Mouse (Mus musculus) forebrain, embryonic 15.5 days (tissue): Measurements from ENCODE around the gene Lurap1. TPM values are rescaled to one million over a fixed set of nuclear protein-coding genes. Genes with fewer than 3 reads are reported as not detected.
A peak's percentile ranks its signal among the peaks of the same experiment; 100 is the strongest.

Experiments
- ATAC-seq: fragments of 200-750 bp; cut with Nextera tagmentation; replicated peaks from 2 replicates; pipeline ENCODE4 v1.8.0; 2017; ENCODE audit warnings: mild to moderate bottlenecking, moderate TSS enrichment, moderate library complexity
- H3K27ac ChIP-seq: fragments of 300-500 bp; sonication (generic); replicated peaks from 2 replicates; pipeline ENCODE4 v1.5.1; 2015; ENCODE audit warnings: mild to moderate bottlenecking, inconsistent platforms
- H3K27me3 ChIP-seq: fragments of 300-500 bp; sonication (generic); 2 replicates; pipeline ENCODE4 v1.6.1; 2015; ENCODE audit warnings: inconsistent platforms
- H3K36me3 ChIP-seq: fragments of 300-500 bp; sonication (generic); 2 replicates; pipeline ENCODE4 v1.6.1; 2015; ENCODE audit warnings: mild to moderate bottlenecking, inconsistent platforms
- H3K4me1 ChIP-seq: fragments of 300-500 bp; sonication (generic); 2 replicates; pipeline ENCODE4 v1.6.1; 2015; ENCODE audit warnings: inconsistent platforms
- H3K4me2 ChIP-seq: fragments of 300-500 bp; sonication (generic); replicated peaks from 2 replicates; pipeline ENCODE4 v1.6.1; 2015; ENCODE audit warnings: mild to moderate bottlenecking, inconsistent platforms
- H3K4me3 ChIP-seq: fragments of 300-500 bp; sonication (generic); 2 replicates; pipeline ENCODE4 v1.5.1; 2015; ENCODE audit warnings: mild to moderate bottlenecking, inconsistent platforms
- H3K9ac ChIP-seq: fragments of 300-500 bp; sonication (generic); replicated peaks from 2 replicates; pipeline ENCODE4 v1.6.1; 2015; ENCODE audit warnings: mild to moderate bottlenecking, inconsistent platforms
- H3K9me3 ChIP-seq: fragments of 300-500 bp; sonication (generic); 2 replicates; pipeline ENCODE4 v1.6.1; 2016; ENCODE audit warnings: inconsistent platforms
- WGBS: fragments of 180-500 bp; shearing (Covaris S2); methylation state at CpG from one replicate; pipeline ENCODE4 v1.1.7; 2015; ENCODE audit warnings: mixed read lengths; 5-methylcytosine and 5-hydroxymethylcytosine counted together
- polyA plus RNA-seq: library from polyadenylated mRNA; unstranded; fragments of >200 nt; fragmentation: Nextera tagmentation; extraction: Ambion mirVana; gene quantifications from 2 replicates; pipeline ENCODE4 v1.2.1, GENCODE M21; 2015

Gene Lurap1
- polyA plus RNA-seq: 2.4 TPM in 2 replicates

GRCm38 (mm10) chr4:116151238-116151637 lies at the start of gene Lurap1:
Gene Lurap1, minus strand, starts transcription at chr4:116151338.
- 74% methylated on average over 6 of the region's 6 CpGs for WGBS
- H3K4me3 ChIP-seq: peak within 1 kb of the TSS; percentile 78
- H3K4me1 ChIP-seq: peaks cover 15% of the 10 kb centered on the region
- no peak for ATAC-seq
- peaks cover 42% of the 10 kb centered on the region for H3K36me3 ChIP-seq
- peak within 1 kb of the TSS; percentile 85 for H3K27ac ChIP-seq
- no peaks in the 10 kb centered on the region for H3K9me3 ChIP-seq
- H3K27me3 ChIP-seq: no peaks in the 10 kb centered on the region
- H3K9ac ChIP-seq: peak within 1 kb of the TSS; percentile 93
- H3K4me2 ChIP-seq: peak within 1 kb of the TSS; percentile 55

GRCm38 (mm10) chr4:116198422-116198821 lies 47.3 kb upstream of the Lurap1 start:
- Histone ChIP-seq H3K4me3 (no peak overlapping the region), H3K4me2 (no peak overlapping the region), H3K27me3 (no peaks in the 10 kb centered on the region), H3K4me1 (no peaks in the 10 kb centered on the region), H3K9me3 (no peaks in the 10 kb centered on the region), H3K9ac (no peak overlapping the region), H3K36me3 (no peaks in the 10 kb centered on the region), H3K27ac (no peak overlapping the region)
- no peak for ATAC-seq
- 78% methylated on average over 2 of the region's 2 CpGs for WGBS

GRCm38 (mm10) chr4:116193583-116194383 lies 42.6 kb upstream of the Lurap1 start:
- Histone ChIP-seq H3K4me2 (no peak overlapping the region), H3K36me3 (no peaks in the 10 kb centered on the region), H3K27ac (no peak overlapping the region), H3K27me3 (no peaks in the 10 kb centered on the region), H3K9ac (no peak overlapping the region), H3K9me3 (no peaks in the 10 kb centered on the region), H3K4me3 (no peak overlapping the region), H3K4me1 (no peaks in the 10 kb centered on the region)
- WGBS: 60% methylated on average over 9 of the region's 9 CpGs
- no peak for ATAC-seq

- Histone ChIP-seq H3K9ac (no peak overlapping the region), H3K4me1 (no peaks in the 10 kb centered on the region), H3K27me3 (no peaks in the 10 kb centered on the region), H3K27ac (no peak overlapping the region), H3K4me2 (no peak overlapping the region), H3K36me3 (no peaks in the 10 kb centered on the region), H3K4me3 (no peak overlapping the region), H3K9me3 (no peaks in the 10 kb centered on the region)
- no peak for ATAC-seq
- WGBS: 64% methylated on average over 4 of the region's 4 CpGs
These were observed 41.2 kb upstream of the Lurap1 start for GRCm38 (mm10) chr4:116192286-116192835.

- H3K9ac ChIP-seq: no peak overlapping the region
- no peak overlapping the region for H3K4me3 ChIP-seq
- H3K4me1 ChIP-seq: 0 out of 2 replicates have a peak, but pooled peaks cover 4% of the 10 kb centered on the region
- H3K4me2 ChIP-seq: no peak overlapping the region
- WGBS: 91% methylated on average over 4 of the region's 4 CpGs
- H3K9me3 ChIP-seq: no peaks in the 10 kb centered on the region
- H3K36me3 ChIP-seq: no peaks in the 10 kb centered on the region
- H3K27ac ChIP-seq: no peak overlapping the region
- ATAC-seq: no peak
- H3K27me3 ChIP-seq: no peaks in the 10 kb centered on the region
These were observed 33.9 kb upstream of the Lurap1 start for GRCm38 (mm10) chr4:116185083-116185482.

- 5% methylated on average over 12 of the region's 12 CpGs for WGBS
- no peaks in the 10 kb centered on the region for H3K27me3 ChIP-seq
- no peak overlapping the region for H3K4me3 ChIP-seq
- no peak for ATAC-seq
- H3K9ac ChIP-seq: no peak overlapping the region
- 0 out of 2 replicates have a peak, but pooled peaks cover 4% of the 10 kb centered on the region for H3K4me1 ChIP-seq
- H3K4me2 ChIP-seq: peak overlapping the region; percentile 21
- H3K9me3 ChIP-seq: no peaks in the 10 kb centered on the region
- H3K27ac ChIP-seq: no peak overlapping the region
- no peaks in the 10 kb centered on the region for H3K36me3 ChIP-seq
These were observed 31.6 kb upstream of the Lurap1 start for GRCm38 (mm10) chr4:116182745-116183144.

GRCm38 (mm10) chr4:116182079-116182478 lies 30.9 kb upstream of the Lurap1 start:
- ATAC-seq: no peak

GRCm38 (mm10) chr4:116177140-116177539 lies 26.0 kb upstream of the Lurap1 start:
- H3K27ac ChIP-seq: no peak overlapping the region; the same call in 1 of the 2 replicates
- H3K27me3 ChIP-seq: no peaks in the 10 kb centered on the region
- peak overlapping the region; percentile 31; the same call in 1 of the 2 replicates for H3K4me2 ChIP-seq
- no peak overlapping the region for H3K4me3 ChIP-seq
- no peak for ATAC-seq
- WGBS: 37% methylated on average over 5 of the region's 5 CpGs
- peaks cover 26% of the 10 kb centered on the region for H3K4me1 ChIP-seq
- no peak overlapping the region for H3K9ac ChIP-seq
- H3K9me3 ChIP-seq: no peaks in the 10 kb centered on the region
- H3K36me3 ChIP-seq: no peaks in the 10 kb centered on the region

More at GRCm38 (mm10) chr4:116182079-116182478, 30.9 kb upstream of the Lurap1 start:
- H3K4me1 ChIP-seq: peaks cover 8% of the 10 kb centered on the region; the same call in 1 of the 2 replicates
- WGBS: 20% methylated on average over 3 of the region's 3 CpGs
- no peaks in the 10 kb centered on the region for H3K36me3 ChIP-seq
- no peak overlapping the region for H3K4me3 ChIP-seq
- H3K9me3 ChIP-seq: no peaks in the 10 kb centered on the region
- H3K9ac ChIP-seq: no peak overlapping the region
- no peaks in the 10 kb centered on the region for H3K27me3 ChIP-seq
- no peak overlapping the region for H3K4me2 ChIP-seq
- no peak overlapping the region for H3K27ac ChIP-seq

- Histone ChIP-seq H3K4me3 (no peak overlapping the region; the same call in 1 of the 2 replicates), H3K9me3 (no peaks in the 10 kb centered on the region), H3K27ac (peak overlapping the region; percentile 51), H3K4me1 (peaks cover 26% of the 10 kb centered on the region), H3K36me3 (no peaks in the 10 kb centered on the region), H3K9ac (no peak overlapping the region; the same call in 1 of the 2 replicates), H3K27me3 (no peaks in the 10 kb centered on the region), H3K4me2 (peak overlapping the region; percentile 31)
- peak; percentile 84 for ATAC-seq
- 20% methylated on average over 10 of the region's 10 CpGs for WGBS
These were observed 25.4 kb upstream of the Lurap1 start for GRCm38 (mm10) chr4:116176543-116176988.

- Histone ChIP-seq H3K4me1 (peaks cover 26% of the 10 kb centered on the region), H3K4me3 (no peak overlapping the region), H3K9ac (no peak overlapping the region; the same call in 1 of the 2 replicates), H3K36me3 (no peaks in the 10 kb centered on the region), H3K27me3 (no peaks in the 10 kb centered on the region), H3K4me2 (no peak overlapping the region; the same call in 1 of the 2 replicates), H3K9me3 (no peaks in the 10 kb centered on the region), H3K27ac (peak overlapping the region; percentile 51)
- 74% methylated on average over 7 of the region's 7 CpGs for WGBS
- peak; percentile 47; the same call in 1 of the 2 replicates for ATAC-seq
These were observed 24.8 kb upstream of the Lurap1 start for GRCm38 (mm10) chr4:116175711-116176542.

- H3K27ac ChIP-seq: no peak overlapping the region
These were observed 24.0 kb upstream of the Lurap1 start for GRCm38 (mm10) chr4:116175136-116175535.

More at GRCm38 (mm10) chr4:116175136-116175535, 24.0 kb upstream of the Lurap1 start:
- H3K9me3 ChIP-seq: no peaks in the 10 kb centered on the region
- no peak for ATAC-seq
- no peaks in the 10 kb centered on the region for H3K36me3 ChIP-seq
- no peak overlapping the region for H3K4me3 ChIP-seq
- H3K9ac ChIP-seq: no peak overlapping the region
- peaks cover 26% of the 10 kb centered on the region for H3K4me1 ChIP-seq
- no peak overlapping the region for H3K4me2 ChIP-seq
- no peaks in the 10 kb centered on the region for H3K27me3 ChIP-seq
